Mouse (Mus musculus) intestine, embryonic 14.5 days (tissue): ENCODE results near the gene Sema6d. TPM values are rescaled to one million over a fixed set of nuclear protein-coding genes. Genes with fewer than 3 reads are reported as not detected.
A peak's percentile ranks its signal among the peaks of the same experiment; 100 is the strongest.

ENCODE experiments used
- ATAC-seq: fragments of 200-750 bp; cut with Nextera tagmentation; replicated peaks from 2 replicates; pipeline ENCODE4 v1.8.0; 2017; ENCODE audit warnings: low read depth, moderate number of reproducible peaks, moderate TSS enrichment, moderate library complexity; ENCODE audit not compliant: low FRiP score, low TSS enrichment
- DNase-seq: peaks from one replicate; pipeline ENCODE4 v3.0.0-alpha.2; 2018; ENCODE audit warnings: low spot score
- H3K27ac ChIP-seq: fragments of 300-500 bp; sonication (generic); 2 replicates; pipeline ENCODE4 v1.5.1; 2014; ENCODE audit warnings: low read depth, mild to moderate bottlenecking, control low read depth
- H3K27me3 ChIP-seq: fragments of 300-500 bp; sonication (generic); replicated peaks from 2 replicates; pipeline ENCODE4 v1.6.1; 2014; ENCODE audit warnings: low read length, control low read depth; ENCODE audit not compliant: control insufficient read depth, insufficient read depth
- H3K36me3 ChIP-seq: fragments of 300-500 bp; sonication (generic); 2 replicates; pipeline ENCODE4 v1.6.1; 2014; ENCODE audit warnings: low read length, control low read depth; ENCODE audit not compliant: control insufficient read depth, insufficient read depth
- H3K4me1 ChIP-seq: fragments of 300-500 bp; sonication (generic); replicated peaks from 2 replicates; pipeline ENCODE4 v1.6.1; 2014; ENCODE audit warnings: low read length, control low read depth, mixed read lengths; ENCODE audit not compliant: control insufficient read depth, insufficient read depth
- H3K4me2 ChIP-seq: fragments of 300-500 bp; sonication (generic); 2 replicates; pipeline ENCODE4 v1.6.1; 2014; ENCODE audit warnings: low read length
- H3K4me3 ChIP-seq: fragments of 300-500 bp; sonication (generic); 2 replicates; pipeline ENCODE4 v1.5.1; 2014; ENCODE audit warnings: low read depth, low read length, control low read depth, mixed read lengths
- H3K9ac ChIP-seq: fragments of 300-500 bp; sonication (generic); 2 replicates; pipeline ENCODE4 v1.6.1; 2014; ENCODE audit warnings: mild to moderate bottlenecking, low read length
- H3K9me3 ChIP-seq: fragments of 300-500 bp; sonication (generic); 2 replicates; pipeline ENCODE4 v1.6.1; 2016; ENCODE audit warnings: low read length, control low read depth; ENCODE audit not compliant: control insufficient read depth
- WGBS: fragments of 180-500 bp; shearing (Covaris S2); extraction: QIAGEN DNeasy Blood & Tissue Kit; methylation state at CpG from one replicate; pipeline ENCODE4 v1.1.7; 2014; 5-methylcytosine and 5-hydroxymethylcytosine counted together
- polyA plus RNA-seq: library from polyadenylated mRNA; unstranded; fragments of >200 nt; fragmentation: Nextera tagmentation; extraction: Ambion mirVana; gene quantifications from 2 replicates; pipeline ENCODE4 v1.2.1, GENCODE M21; 2014

Gene Sema6d
- polyA plus RNA-seq: 14.8 and 17.7 TPM in 2 replicates

DNA sequence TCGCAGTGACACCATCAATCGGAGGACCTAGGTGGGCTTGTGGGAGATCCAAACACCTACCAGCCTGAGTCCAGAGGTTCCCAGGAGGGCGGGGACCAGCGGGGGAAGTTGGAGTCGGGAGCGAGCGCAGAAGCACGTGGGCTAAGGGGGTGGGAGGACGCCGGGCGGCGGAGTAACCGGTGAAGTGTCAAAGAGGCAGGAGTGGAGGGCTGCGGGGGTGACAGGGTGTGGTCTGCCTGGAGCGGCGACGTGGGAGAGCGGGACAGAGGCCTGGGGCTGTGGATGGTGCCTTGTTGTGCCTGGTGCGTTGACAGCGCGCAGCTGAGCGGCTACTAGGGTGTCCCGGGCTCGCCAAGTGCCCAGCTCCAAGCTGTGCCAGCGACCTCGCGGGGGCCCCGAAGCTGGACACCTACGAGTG, at the start of gene Sema6d:
Gene Sema6d, plus strand, starts transcription at position 157 of the 418 bp plus-strand sequence.
- peak within 1 kb of the TSS; percentile 44 for H3K4me3 ChIP-seq
- WGBS: 2% methylated on average over 29 of the region's 29 CpGs
- peak; percentile 68 for ATAC-seq
- H3K36me3 ChIP-seq: no peaks in the 10 kb centered on the region
- H3K9me3 ChIP-seq: no peaks in the 10 kb centered on the region
- DNase-seq: no peak
- peaks cover 46% of the 10 kb centered on the region for H3K27me3 ChIP-seq
- no peaks in the 10 kb centered on the region for H3K4me1 ChIP-seq
- peak within 1 kb of the TSS; percentile 34 for H3K9ac ChIP-seq
- H3K27ac ChIP-seq: no peak within 1 kb of the TSS
- peak within 1 kb of the TSS; percentile 98 for H3K4me2 ChIP-seq

DNA sequence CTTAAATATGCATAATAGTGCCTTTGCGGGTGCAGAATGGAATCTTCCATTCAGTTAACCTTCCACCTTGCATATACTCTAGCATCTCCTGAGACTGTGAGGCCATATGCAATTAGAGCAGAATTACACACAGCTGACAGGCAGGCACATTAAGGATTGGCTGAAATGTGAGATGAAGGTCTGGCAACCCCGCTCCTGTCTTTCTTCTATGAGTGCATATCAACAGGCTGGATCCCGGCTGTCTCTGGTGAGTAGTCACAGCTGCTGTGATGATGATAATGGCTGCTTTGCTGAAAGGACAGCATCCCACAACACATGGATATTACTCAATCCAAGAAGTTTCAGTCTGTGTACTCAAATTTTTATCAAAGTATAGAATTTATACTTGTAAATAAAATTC, 29.9 kb upstream of the Sema6d start:
- H3K27ac ChIP-seq: no peak overlapping the region
- no peak overlapping the region for H3K9ac ChIP-seq
- no peaks in the 10 kb centered on the region for H3K36me3 ChIP-seq
- H3K4me1 ChIP-seq: no peaks in the 10 kb centered on the region; the same call in 1 of the 2 replicates
- H3K4me2 ChIP-seq: no peak overlapping the region
- no peak overlapping the region for H3K4me3 ChIP-seq
- 45% methylated on average over 3 of the region's 3 CpGs for WGBS
- H3K9me3 ChIP-seq: no peaks in the 10 kb centered on the region
- ATAC-seq (no peak), DNase-seq (no peak)
- no peaks in the 10 kb centered on the region for H3K27me3 ChIP-seq

DNA sequence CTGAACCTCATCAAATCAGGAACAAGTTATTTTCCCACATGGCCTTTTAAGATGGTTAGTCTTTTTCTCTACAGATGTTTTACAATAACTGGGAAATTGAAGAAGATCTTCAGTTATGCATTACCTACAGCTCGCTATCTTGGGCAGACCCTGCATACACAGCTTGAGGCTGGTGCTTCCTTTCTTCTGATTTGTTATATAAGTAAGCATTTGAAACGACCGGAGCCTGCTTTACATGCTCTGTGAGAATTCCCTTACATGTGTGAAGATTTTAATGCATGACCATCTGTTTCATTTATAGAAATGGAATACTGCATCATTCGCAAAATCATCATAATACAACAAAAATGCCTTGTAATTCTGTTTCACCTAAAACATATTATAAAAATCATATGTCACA, 21.4 kb upstream of the Sema6d start:
- DNase-seq (no peak), ATAC-seq (no peak)
- Histone ChIP-seq H3K27ac (no peak overlapping the region), H3K4me2 (no peak overlapping the region), H3K9me3 (no peaks in the 10 kb centered on the region), H3K4me1 (no peaks in the 10 kb centered on the region), H3K36me3 (no peaks in the 10 kb centered on the region), H3K27me3 (no peaks in the 10 kb centered on the region), H3K9ac (no peak overlapping the region), H3K4me3 (no peak overlapping the region)
- 89% methylated on average over 4 of the region's 4 CpGs for WGBS

DNA sequence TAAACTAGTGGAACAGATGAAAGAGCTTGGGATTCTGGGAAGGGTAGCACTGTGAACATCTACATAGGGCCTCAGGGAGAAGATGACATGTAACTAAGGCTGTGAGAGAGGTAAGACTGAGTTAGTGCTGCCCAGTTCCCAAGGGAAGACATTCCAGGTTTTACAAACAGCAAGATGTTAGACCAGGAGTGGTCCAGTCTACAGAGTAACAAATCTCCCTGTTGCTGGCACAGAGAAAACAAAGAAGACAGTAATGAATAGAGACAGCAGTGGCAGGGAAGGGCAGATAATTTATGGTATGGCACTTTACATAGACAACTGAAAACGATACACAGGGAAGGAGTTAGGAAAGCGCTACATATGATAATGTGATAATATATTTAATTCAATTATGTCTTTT, 19.1 kb upstream of the Sema6d start:
- Histone ChIP-seq H3K9ac (no peak overlapping the region), H3K4me3 (no peak overlapping the region), H3K27me3 (no peaks in the 10 kb centered on the region), H3K4me2 (no peak overlapping the region), H3K4me1 (no peaks in the 10 kb centered on the region), H3K9me3 (no peaks in the 10 kb centered on the region), H3K36me3 (no peaks in the 10 kb centered on the region), H3K27ac (no peak overlapping the region)
- WGBS: 27% methylated on average over 2 of the region's 2 CpGs
- ATAC-seq (no peak), DNase-seq (no peak)

DNA sequence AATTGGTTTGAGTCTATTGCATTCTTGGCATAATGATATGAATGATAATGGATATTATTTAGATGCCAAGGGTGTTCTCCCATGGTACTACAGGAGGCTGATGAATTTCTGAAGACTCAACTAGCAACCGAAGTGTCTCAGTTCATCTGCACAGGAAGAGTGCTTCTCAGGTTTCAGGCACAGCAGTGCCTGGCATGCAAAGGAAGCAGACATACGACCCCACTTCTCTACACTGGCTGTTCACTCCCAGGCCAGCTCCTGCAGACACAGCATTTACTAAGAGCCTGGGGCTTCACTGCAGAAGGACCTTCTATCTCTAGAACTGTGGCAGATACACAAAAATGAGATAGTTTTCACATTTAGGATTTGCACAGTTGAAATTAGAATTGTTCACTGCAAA, 18.4 kb upstream of the Sema6d start:
- Histone ChIP-seq H3K9ac (no peak overlapping the region), H3K27me3 (no peaks in the 10 kb centered on the region), H3K9me3 (no peaks in the 10 kb centered on the region), H3K27ac (no peak overlapping the region), H3K4me1 (no peaks in the 10 kb centered on the region), H3K4me3 (no peak overlapping the region), H3K36me3 (no peaks in the 10 kb centered on the region), H3K4me2 (no peak overlapping the region)
- no peak for ATAC-seq
- WGBS: 7% methylated on average over 2 of the region's 2 CpGs
- no peak for DNase-seq

DNA sequence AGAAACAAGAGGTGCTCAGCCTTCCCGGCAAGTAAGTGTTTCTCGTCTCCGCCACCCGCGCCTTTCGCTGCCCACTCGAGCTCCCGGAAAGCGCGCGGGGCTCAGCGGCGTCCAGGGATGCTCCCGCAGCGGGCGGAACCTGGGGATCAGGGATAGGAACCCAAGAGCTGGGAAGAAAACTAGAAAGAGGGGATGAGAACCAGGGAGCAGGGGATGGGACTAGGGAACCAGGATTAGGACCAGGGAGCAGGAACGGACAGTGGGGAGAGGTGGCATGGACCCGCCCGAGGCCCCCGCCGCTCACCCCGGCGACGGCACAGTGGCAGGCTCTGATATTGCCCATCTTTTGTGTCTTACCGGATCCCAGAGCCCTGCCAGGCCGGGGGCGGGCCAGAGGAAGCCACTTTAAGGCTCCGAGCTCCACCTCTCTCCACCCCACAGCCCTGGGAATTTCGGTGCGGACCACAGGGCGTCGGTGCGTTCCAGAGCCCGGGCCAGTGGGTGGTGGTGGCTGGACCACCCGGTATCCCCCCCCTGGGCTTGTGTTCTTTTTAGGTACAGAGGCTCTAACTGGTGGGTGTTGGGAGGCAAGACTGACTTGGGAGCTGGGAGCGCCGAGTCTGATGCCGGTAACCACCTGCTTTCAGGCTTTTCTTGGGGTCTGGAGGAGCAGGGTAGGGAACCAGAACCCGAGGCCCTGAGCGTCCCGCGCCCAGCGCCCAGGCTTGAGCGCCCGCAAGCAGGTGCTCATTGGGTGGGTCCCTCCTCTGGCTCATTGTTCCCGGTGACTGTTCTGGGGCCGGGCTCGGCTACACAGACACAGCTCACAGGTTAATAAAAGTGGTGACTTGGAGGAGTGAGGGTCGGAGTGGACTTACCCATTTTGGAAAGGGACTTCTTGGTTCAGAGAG, 717 bp downstream of the Sema6d start:
- Histone ChIP-seq H3K4me2 (peak overlapping the region; percentile 98), H3K27ac (no peak overlapping the region), H3K9ac (peak overlapping the region; percentile 34), H3K4me3 (peak overlapping the region; percentile 44), H3K27me3 (peaks cover 46% of the 10 kb centered on the region), H3K4me1 (no peaks in the 10 kb centered on the region), H3K36me3 (no peaks in the 10 kb centered on the region), H3K9me3 (no peaks in the 10 kb centered on the region)
- peak; percentile 72 for DNase-seq
- 1% methylated on average over 49 of the region's 49 CpGs for WGBS
- peak; percentile 76 for ATAC-seq

DNA sequence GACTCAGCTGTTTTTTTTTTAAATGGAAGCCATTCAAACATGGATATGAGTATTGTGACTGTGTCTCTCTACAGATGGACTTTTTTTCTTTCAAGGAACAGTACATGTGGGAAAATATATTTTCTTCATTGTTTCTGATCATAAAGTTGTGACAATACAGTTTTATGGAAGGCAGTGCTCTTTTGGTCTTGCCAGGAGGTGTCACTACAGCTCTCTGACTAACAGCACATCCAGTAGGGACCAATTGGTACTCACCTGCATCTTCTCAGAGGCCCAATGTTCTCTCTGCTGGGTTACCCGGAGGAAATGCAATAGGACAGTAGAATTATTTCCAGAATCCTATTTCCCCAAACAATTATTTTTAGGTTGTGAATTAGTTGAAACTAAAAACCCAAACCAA, 9.9 kb downstream of the Sema6d start:
- no peaks in the 10 kb centered on the region for H3K9me3 ChIP-seq
- WGBS: 44% methylated on average over 1 of the region's 1 CpGs
- DNase-seq: no peak

DNA sequence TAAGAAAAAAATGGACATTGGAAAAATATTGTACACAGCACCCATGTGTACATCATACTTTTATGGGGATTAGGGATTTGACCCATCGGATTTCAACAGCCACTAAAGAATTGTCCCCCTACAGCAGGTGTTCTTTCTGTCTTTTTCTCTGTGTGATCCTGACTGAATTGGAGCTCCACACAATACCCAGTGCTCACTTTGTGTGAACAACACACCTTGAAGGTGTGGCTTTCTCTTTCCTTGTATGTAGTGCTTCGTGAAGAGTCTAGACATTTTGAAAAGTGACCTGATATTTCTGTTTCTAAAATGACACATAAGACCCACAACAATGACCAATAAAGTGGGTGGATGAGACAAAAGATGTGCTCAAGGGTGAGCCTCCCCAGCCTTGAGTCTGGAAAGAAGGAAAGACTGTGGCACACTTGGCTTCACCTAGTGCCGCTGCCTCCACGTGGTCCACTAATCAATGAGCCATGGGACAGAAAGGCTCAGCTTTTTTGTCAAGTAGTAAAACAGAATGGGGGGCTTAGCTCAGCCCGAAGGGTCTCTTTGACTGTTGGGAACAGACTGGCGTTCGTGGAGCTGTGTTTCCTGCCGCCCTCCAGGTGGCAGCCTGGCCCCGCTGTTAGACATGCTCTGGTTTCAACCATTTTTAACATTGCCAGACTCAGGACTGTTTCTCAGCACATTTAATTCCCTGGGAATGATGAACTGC, 10.9 kb downstream of the Sema6d start:
- 28% methylated on average over 9 of the region's 9 CpGs for WGBS
- no peaks in the 10 kb centered on the region for H3K27me3 ChIP-seq
- 0 out of 2 replicates have a peak, but pooled peaks have one; percentile 43 for ATAC-seq

More for the DNA sequence above, 9.9 kb downstream of the Sema6d start:
- ATAC-seq: no peak
- no peak overlapping the region for H3K4me3 ChIP-seq
- H3K27me3 ChIP-seq: no peaks in the 10 kb centered on the region
- no peak overlapping the region for H3K27ac ChIP-seq
- no peaks in the 10 kb centered on the region for H3K36me3 ChIP-seq
- peaks cover 6% of the 10 kb centered on the region for H3K4me1 ChIP-seq
- no peak overlapping the region for H3K9ac ChIP-seq
- no peak overlapping the region for H3K4me2 ChIP-seq

More for the DNA sequence above, 10.9 kb downstream of the Sema6d start:
- Histone ChIP-seq H3K36me3 (no peaks in the 10 kb centered on the region), H3K9me3 (no peaks in the 10 kb centered on the region), H3K4me1 (peaks cover 6% of the 10 kb centered on the region), H3K27ac (no peak overlapping the region), H3K4me2 (no peak overlapping the region), H3K9ac (no peak overlapping the region), H3K4me3 (no peak overlapping the region)
- DNase-seq: peak; percentile 81
